Comparison of ENCODE assay signal across 10 mouse cellular contexts in genomic region chr7:115624451-115624850, GRCm38 (mm10).
DNase-seq lines count a peak whose midpoint lies in the region; ATAC-seq and TF ChIP-seq lines count a peak whose summit lies in the region.
"Had no signal": no experiment of that assay in that cellular context is flagged by ENCODE, and none has a peak within 500 bp of the region (broad histone marks: within the 10 kb centered on the region; RNA-seq: fewer than 3 reads in every experiment).

No protein-coding gene starts in this region.

- no peaks in the 10 kb centered on the region for H3K9me3 ChIP-seq in heart, embryonic 14.5 days (ENCODE audit: control insufficient read depth, low read length)
- H3K9me3 ChIP-seq in stomach, embryonic 14.5 days (ENCODE audit: control insufficient read depth, low read depth, low read length) = no peaks in the 10 kb centered on the region
- H3K9me3 ChIP-seq in stomach, postnatal 0 days (ENCODE audit: control insufficient read depth, low read length) = no peaks in the 10 kb centered on the region
- H3K9me3 ChIP-seq in hindbrain, embryonic 15.5 days = no peaks in the 10 kb centered on the region
- H3K9me3 ChIP-seq: liver, embryonic 12.5 days had no signal

- intact Hi-C loops in heart, postnatal 14 days (cut with DNase I) = no loop called here
- intact Hi-C loops in left cerebral cortex, postnatal 10 days (cut with DNase I) = no loop called here

- H3K27ac ChIP-seq in heart, embryonic 14.5 days (replicated peaks in 1 of 2; ENCODE audit: control insufficient read depth in 1 of 2, insufficient read depth in 1 of 2, low read depth in 2 of 2, low read length in 2 of 2) = peak overlapping the region; percentile 42 to 64
- 0 out of 2 replicates have a peak overlapping the region, but pooled peaks have one; percentile 27 for H3K27ac ChIP-seq in stomach, embryonic 14.5 days (ENCODE audit: low read length)
- no peak overlapping the region for H3K27ac ChIP-seq in stomach, postnatal 0 days (replicated peaks)
- H3K27ac ChIP-seq in hindbrain, embryonic 15.5 days (replicated peaks) = peak overlapping the region; percentile 36
- H3K27ac ChIP-seq: liver, embryonic 12.5 days had no signal

- peaks cover 18 to 49% of the 10 kb centered on the region in 2 experiments for H3K4me1 ChIP-seq in heart, embryonic 14.5 days (ENCODE audit: control insufficient read depth in 2 of 2, insufficient read depth in 2 of 2, low read length in 2 of 2)
- H3K4me1 ChIP-seq in stomach, embryonic 14.5 days (ENCODE audit: control insufficient read depth, insufficient read depth, low read length) = peaks cover 21% of the 10 kb centered on the region
- peaks cover 7% of the 10 kb centered on the region; the same call in 1 of the 2 replicates for H3K4me1 ChIP-seq in stomach, postnatal 0 days (replicated peaks; ENCODE audit: control insufficient read depth, insufficient read depth)
- H3K4me1 ChIP-seq in hindbrain, embryonic 15.5 days (replicated peaks) = peaks cover 20% of the 10 kb centered on the region

- H3K9ac ChIP-seq in heart, embryonic 14.5 days (ENCODE audit: low read length) = no peak overlapping the region
- no peak overlapping the region for H3K9ac ChIP-seq in stomach, embryonic 14.5 days (replicated peaks; ENCODE audit: low read depth, low read length)
- no peak overlapping the region for H3K9ac ChIP-seq in stomach, postnatal 0 days (ENCODE audit: low read length)
- no peak overlapping the region for H3K9ac ChIP-seq in hindbrain, embryonic 15.5 days
- H3K9ac ChIP-seq: liver, embryonic 12.5 days had no signal

- no peak overlapping the region for H3K4me3 ChIP-seq in heart, embryonic 14.5 days (ENCODE audit: control insufficient read depth in 1 of 2, insufficient read depth in 1 of 2, low read depth in 1 of 2, low read length in 2 of 2)
- H3K4me3 ChIP-seq in stomach, embryonic 14.5 days (ENCODE audit: low read depth, low read length) = no peak overlapping the region
- no peak overlapping the region for H3K4me3 ChIP-seq in stomach, postnatal 0 days (ENCODE audit: low read depth, low read length)
- H3K4me3 ChIP-seq in hindbrain, embryonic 15.5 days = no peak overlapping the region
- H3K4me3 ChIP-seq: liver, embryonic 12.5 days had no signal

- no peak for DNase-seq in heart, postnatal 14 days
- no peak for DNase-seq in stomach, postnatal 0 days (ENCODE audit: low spot score)
- no peak for DNase-seq in left cerebral cortex, adult 18-20 months (ENCODE audit: low spot score in 2 of 2)
- no peak for DNase-seq in left cerebral cortex, postnatal 10 days (ENCODE audit: extremely low spot score in 1 of 2, low spot score in 2 of 2)
- DNase-seq: cerebellum, postnatal 36 days; thymus, adult 2 months had no signal

- no peaks in the 10 kb centered on the region for H3K27me3 ChIP-seq in heart, embryonic 14.5 days (ENCODE audit: control insufficient read depth, insufficient read depth, low read length)
- no peaks in the 10 kb centered on the region for H3K27me3 ChIP-seq in stomach, embryonic 14.5 days (ENCODE audit: control insufficient read depth, insufficient read depth, low read length)
- no peaks in the 10 kb centered on the region for H3K27me3 ChIP-seq in stomach, postnatal 0 days (ENCODE audit: control insufficient read depth, insufficient read depth, low read length)
- H3K27me3 ChIP-seq in hindbrain, embryonic 15.5 days = no peaks in the 10 kb centered on the region
- H3K27me3 ChIP-seq: liver, embryonic 12.5 days had no signal

- WGBS in heart, embryonic 14.5 days = 59% methylated on average over 5 of the region's 5 CpGs
- 63% methylated on average over 5 of the region's 5 CpGs for WGBS in stomach, embryonic 14.5 days
- WGBS in stomach, postnatal 0 days = 70% methylated on average over 5 of the region's 5 CpGs
- WGBS in hindbrain, embryonic 15.5 days = 47% methylated on average over 5 of the region's 5 CpGs

- no peaks in the 10 kb centered on the region for H3K36me3 ChIP-seq in heart, embryonic 14.5 days (ENCODE audit: control insufficient read depth, insufficient read depth, low read length)
- H3K36me3 ChIP-seq in stomach, embryonic 14.5 days (ENCODE audit: control insufficient read depth, insufficient read depth, low read length) = no peaks in the 10 kb centered on the region
- H3K36me3 ChIP-seq in stomach, postnatal 0 days (ENCODE audit: control insufficient read depth, insufficient read depth, low read length) = no peaks in the 10 kb centered on the region
- H3K36me3 ChIP-seq in hindbrain, embryonic 15.5 days = no peaks in the 10 kb centered on the region
- H3K36me3 ChIP-seq: liver, embryonic 12.5 days had no signal

- TF ChIP-seq CTCF in stomach, postnatal 0 days (IDR thresholded peaks at IDR 0.05; ENCODE audit: low read depth) = no peak

- H3K4me2 ChIP-seq in heart, embryonic 14.5 days (ENCODE audit: low read length) = no peak overlapping the region
- peak overlapping the region; percentile 17; the same call in 1 of the 2 replicates for H3K4me2 ChIP-seq in stomach, embryonic 14.5 days (replicated peaks; ENCODE audit: low read depth, low read length)
- H3K4me2 ChIP-seq in stomach, postnatal 0 days (replicated peaks; ENCODE audit: low read depth) = no peak overlapping the region
- H3K4me2 ChIP-seq in hindbrain, embryonic 15.5 days = no peak overlapping the region
- H3K4me2 ChIP-seq: liver, embryonic 12.5 days had no signal

- no peak for ATAC-seq in heart, embryonic 14.5 days (ENCODE audit: insufficient number of reproducible peaks, insufficient read depth, low FRiP score, low read depth)
- ATAC-seq in stomach, embryonic 14.5 days (ENCODE audit: insufficient number of reproducible peaks, insufficient read depth, low FRiP score, low read depth) = no peak
- no peak for ATAC-seq in stomach, postnatal 0 days (ENCODE audit: low FRiP score, low TSS enrichment)
- ATAC-seq in hindbrain, embryonic 15.5 days (ENCODE audit: low FRiP score, low read depth) = no peak
- ATAC-seq: liver, embryonic 12.5 days had no signal

- TF ChIP-seq EP300 in stomach, postnatal 0 days (optimal IDR thresholded peaks at IDR 0.05) = no peak
